19 mouse cellular contexts compared by ENCODE assay signal in genomic region chr14:25266846-25267245, GRCm38 (mm10).
DNase-seq lines count a peak whose midpoint lies in the region; ATAC-seq and TF ChIP-seq lines count a peak whose summit lies in the region.
"Had no signal": no experiment of that assay in that cellular context is flagged by ENCODE, and none has a peak within 500 bp of the region (broad histone marks: within the 10 kb centered on the region; RNA-seq: fewer than 3 reads in every experiment).

No protein-coding gene starts in this region.

- WGBS in cerebellum, adult 2 months, result 68% methylated on average over 4 of the region's 4 CpGs
- WGBS in hindbrain, embryonic 14.5 days, result 32% methylated on average over 4 of the region's 4 CpGs
- WGBS in hindbrain, embryonic 11.5 days, result 61% methylated on average over 4 of the region's 4 CpGs
- WGBS in hindbrain, postnatal 0 days, result 27% methylated on average over 4 of the region's 4 CpGs

- H3K36me3 ChIP-seq in hindbrain, embryonic 14.5 days (replicated peaks; ENCODE audit: control insufficient read depth, insufficient read depth), result no peaks in the 10 kb centered on the region
- no peaks in the 10 kb centered on the region for H3K36me3 ChIP-seq in hindbrain, embryonic 11.5 days (ENCODE audit: control insufficient read depth, insufficient read depth, low read length)
- H3K36me3 ChIP-seq in hindbrain, postnatal 0 days (ENCODE audit: insufficient read depth, low read length), result no peaks in the 10 kb centered on the region
- H3K36me3 ChIP-seq: liver, embryonic 12.5 days had no signal

- no peaks in the 10 kb centered on the region for H3K27me3 ChIP-seq in cerebellum, adult 2 months (ENCODE audit: control insufficient read depth, insufficient read depth, low read length)
- no peaks in the 10 kb centered on the region for H3K27me3 ChIP-seq in hindbrain, embryonic 14.5 days (ENCODE audit: control insufficient read depth, insufficient read depth, low read length)
- no peaks in the 10 kb centered on the region for H3K27me3 ChIP-seq in hindbrain, embryonic 11.5 days (ENCODE audit: control insufficient read depth, insufficient read depth, low read length)
- no peaks in the 10 kb centered on the region for H3K27me3 ChIP-seq in hindbrain, postnatal 0 days (ENCODE audit: insufficient read depth, low read length)
- H3K27me3 ChIP-seq: liver, embryonic 12.5 days had no signal

- ATAC-seq in hindbrain, embryonic 14.5 days (ENCODE audit: low FRiP score), result no peak
- no peak for ATAC-seq in hindbrain, embryonic 11.5 days (ENCODE audit: low FRiP score)
- no peak for ATAC-seq in hindbrain, postnatal 0 days
- ATAC-seq: inflammation-experienced regulatory T-cells, adult 6 months; liver, embryonic 12.5 days had no signal

- H3K27ac ChIP-seq in cerebellum, adult 2 months (ENCODE audit: insufficient read depth, low read length), result no peak overlapping the region
- peak overlapping the region; percentile 36; the same call in 1 of the 2 replicates for H3K27ac ChIP-seq in hindbrain, embryonic 14.5 days
- no peak overlapping the region for H3K27ac ChIP-seq in hindbrain, embryonic 11.5 days (ENCODE audit: low read depth, low read length)
- H3K27ac ChIP-seq in hindbrain, postnatal 0 days, result no peak overlapping the region
- H3K27ac ChIP-seq: liver, embryonic 12.5 days had no signal

- TF ChIP-seq CTCF in cerebellum, adult 2 months (IDR thresholded peaks at IDR 0.05; ENCODE audit: borderline replicate concordance, insufficient read depth, low read depth, low read length), result no peak
- TF ChIP-seq CTCF in hindbrain, postnatal 0 days (IDR thresholded peaks at IDR 0.05; ENCODE audit: low read depth), result no peak

- no peak for TF ChIP-seq POLR2A in cerebellum, adult 2 months (IDR thresholded peaks at IDR 0.05; ENCODE audit: borderline replicate concordance, insufficient read depth, low read length)

- peaks cover 14% of the 10 kb centered on the region for H3K4me1 ChIP-seq in cerebellum, adult 2 months (ENCODE audit: control insufficient read depth, insufficient read depth, low read length)
- peaks cover 20% of the 10 kb centered on the region for H3K4me1 ChIP-seq in hindbrain, embryonic 14.5 days (replicated peaks; ENCODE audit: control insufficient read depth, insufficient read depth, low read length)
- H3K4me1 ChIP-seq in hindbrain, embryonic 11.5 days (replicated peaks; ENCODE audit: control insufficient read depth, insufficient read depth, low read length), result 0 out of 2 replicates have a peak, but pooled peaks cover 3% of the 10 kb centered on the region
- H3K4me1 ChIP-seq in hindbrain, postnatal 0 days (ENCODE audit: insufficient read depth, low read length), result peaks cover 5% of the 10 kb centered on the region; the same call in 1 of the 2 replicates
- H3K4me1 ChIP-seq: liver, embryonic 12.5 days had no signal

- H3K9me3 ChIP-seq in hindbrain, embryonic 14.5 days (ENCODE audit: control insufficient read depth, low read length), result no peaks in the 10 kb centered on the region
- H3K9me3 ChIP-seq in hindbrain, embryonic 11.5 days (ENCODE audit: control insufficient read depth, low read length), result no peaks in the 10 kb centered on the region
- no peaks in the 10 kb centered on the region for H3K9me3 ChIP-seq in hindbrain, postnatal 0 days (ENCODE audit: low read length)
- H3K9me3 ChIP-seq: liver, embryonic 12.5 days had no signal

- 0 out of 2 replicates have a peak overlapping the region, but pooled peaks have one; percentile 24 for H3K9ac ChIP-seq in hindbrain, embryonic 14.5 days
- no peak overlapping the region for H3K9ac ChIP-seq in hindbrain, embryonic 11.5 days (ENCODE audit: low read depth, low read length)
- H3K9ac ChIP-seq in hindbrain, postnatal 0 days (replicated peaks; ENCODE audit: low read length), result no peak overlapping the region
- H3K9ac ChIP-seq: liver, embryonic 12.5 days; lung, embryonic 14.5 days had no signal

- no peak overlapping the region for H3K4me2 ChIP-seq in hindbrain, embryonic 14.5 days (replicated peaks)
- H3K4me2 ChIP-seq in hindbrain, embryonic 11.5 days (replicated peaks; ENCODE audit: low read depth, low read length), result no peak overlapping the region
- H3K4me2 ChIP-seq in hindbrain, postnatal 0 days (ENCODE audit: low read depth, low read length), result no peak overlapping the region
- H3K4me2 ChIP-seq: liver, embryonic 12.5 days; lung, embryonic 14.5 days had no signal

- peak; percentile 42 to 45 for DNase-seq in cerebellum, postnatal 14 days
- no peak for DNase-seq in cerebellum, adult 2 months
- peak; percentile 30 for DNase-seq in hindbrain, embryonic 14.5 days (ENCODE audit: low spot score)
- DNase-seq in hindbrain, embryonic 11.5 days (ENCODE audit: low spot score), result no peak
- DNase-seq in MN1 (ENCODE audit: low spot score), result peak; percentile 28
- peak; percentile 34 for DNase-seq in hindbrain, postnatal 0 days (ENCODE audit: low spot score)
- DNase-seq in layer of hippocampus, adult 9-10 months (ENCODE audit: low spot score), result no peak
- no peak for DNase-seq in ovary, postnatal 10 days (ENCODE audit: low spot score)
- DNase-seq: adrenal gland, postnatal 25 days; embryo, embryonic 11 days; gastrocnemius, postnatal 14 days; heart, postnatal 10 days; kidney, adult 9 months; kidney, postnatal 36 days; lung, embryonic 14.5 days; right cerebral cortex, postnatal 14 days; thymus, postnatal 14 days had no signal

- H3K4me3 ChIP-seq in cerebellum, adult 2 months (replicated peaks; ENCODE audit: insufficient read depth, low read depth, low read length), result no peak overlapping the region
- H3K4me3 ChIP-seq in hindbrain, embryonic 14.5 days (replicated peaks; ENCODE audit: low read length), result no peak overlapping the region
- no peak overlapping the region for H3K4me3 ChIP-seq in hindbrain, embryonic 11.5 days (ENCODE audit: low read depth, low read length)
- H3K4me3 ChIP-seq in hindbrain, postnatal 0 days (ENCODE audit: low read length), result no peak overlapping the region
- H3K4me3 ChIP-seq: liver, embryonic 12.5 days had no signal

Comparison
In these comparisons a context has a peak if more than half of its experiments do, and no peak if none do; other contexts are left out.
1. DNase-seq: peak in cerebellum, postnatal 14 days (2 of 2), hindbrain, embryonic 14.5 days (single experiment), MN1 (single experiment) and hindbrain, postnatal 0 days (single experiment); none in cerebellum, adult 2 months (0 of 2), hindbrain, embryonic 11.5 days (single experiment), layer of hippocampus, adult 9-10 months (single experiment) and ovary, postnatal 10 days (single experiment).